Mouse (Mus musculus) heart, adult 2 months (tissue): ENCODE results near the gene Nrarp.

ENCODE experiments used
- CTCF ChIP-seq: fragments of 200-600 bp; IDR thresholded peaks from 2 replicates; pipeline ENCODE4 v1.8.1; 2022; ENCODE audit warnings: antibody characterized with exemption, mild to moderate bottlenecking, moderate library complexity
- POLR2A ChIP-seq: fragments of 200-500 bp; IDR thresholded peaks from 2 replicates; pipeline ENCODE4 v1.6.1; 2011; ENCODE audit warnings: mild to moderate bottlenecking, low read depth, low read length, control low read depth; ENCODE audit not compliant: insufficient read depth

GRCm38 (mm10) chr2:25175690-25176078, 4.9 kb upstream of the Nrarp start:
- TF ChIP-seq CTCF (no peak), POLR2A (no peak)
